Mouse (Mus musculus): Measurements from ENCODE around the gene Nppa.

DNA sequence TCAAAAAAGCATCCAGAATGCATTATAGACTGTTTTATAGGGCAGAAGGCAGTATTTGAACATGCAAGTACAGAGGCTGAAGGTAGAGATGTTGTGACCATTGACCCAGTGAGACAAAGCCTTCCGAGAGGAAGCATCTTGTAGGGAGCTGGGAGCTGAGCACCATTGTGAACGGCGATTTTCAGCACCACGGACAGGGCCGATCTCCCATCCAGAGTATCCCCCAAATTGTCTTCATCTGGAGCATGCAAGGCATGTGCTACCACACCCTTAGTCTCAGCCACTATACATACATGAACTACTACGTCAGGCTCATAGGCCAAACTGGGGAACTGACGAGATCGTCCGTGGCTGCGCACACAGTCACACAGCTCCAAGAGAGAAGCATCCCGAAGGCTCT, 43.4 kb upstream of the Nppa start:
- TF ChIP-seq CTCF (IDR thresholded peaks at IDR 0.05) (no peak), EP300 (IDR thresholded peaks at IDR 0.05; ENCODE audit: insufficient read depth, low read depth, low read length) (no peak)
